Mouse (Mus musculus) left cerebral cortex, postnatal 36 days (tissue): Measurements from ENCODE around the gene B3gat1. TPM values are rescaled to one million over a fixed set of nuclear protein-coding genes. Genes with fewer than 3 reads are reported as not detected.
A peak's percentile ranks its signal among the peaks of the same experiment; 100 is the strongest.

Experiments used
- DNase-seq, 2 experiments: peaks; one replicate each; pipeline ENCODE4 v3.0.0; 2021 to 2022; ENCODE audit warnings: low spot score in 2 of 2, mixed read lengths in 1 of 2
- intact Hi-C: fragments of 180-260 bp; cut with DNase I; formaldehyde crosslinking; loops from one replicate; pipeline ENCODE4 v1.15.1; 2025
- total RNA-seq, 2 experiments: library from RNA; stranded (reverse); gene quantifications; 2 replicates each; pipeline ENCODE4 v1.2.3; 2021

B3gat1 gene
- total RNA-seq = 100 to 1,000 TPM; 210 to 227 TPM

- DNase-seq = peak; percentile 60 to 68
- intact Hi-C loops = no loop called here
Measured at GRCm38 (mm10) chr9:26733206-26733891, at the start of gene B3gat1. Gene B3gat1, plus strand, starts transcription at chr9:26733728.

GRCm38 (mm10) chr9:26689171-26689570, 44.4 kb upstream of the B3gat1 start:
- intact Hi-C loops = no loop called here
- DNase-seq = no peak

DNA sequence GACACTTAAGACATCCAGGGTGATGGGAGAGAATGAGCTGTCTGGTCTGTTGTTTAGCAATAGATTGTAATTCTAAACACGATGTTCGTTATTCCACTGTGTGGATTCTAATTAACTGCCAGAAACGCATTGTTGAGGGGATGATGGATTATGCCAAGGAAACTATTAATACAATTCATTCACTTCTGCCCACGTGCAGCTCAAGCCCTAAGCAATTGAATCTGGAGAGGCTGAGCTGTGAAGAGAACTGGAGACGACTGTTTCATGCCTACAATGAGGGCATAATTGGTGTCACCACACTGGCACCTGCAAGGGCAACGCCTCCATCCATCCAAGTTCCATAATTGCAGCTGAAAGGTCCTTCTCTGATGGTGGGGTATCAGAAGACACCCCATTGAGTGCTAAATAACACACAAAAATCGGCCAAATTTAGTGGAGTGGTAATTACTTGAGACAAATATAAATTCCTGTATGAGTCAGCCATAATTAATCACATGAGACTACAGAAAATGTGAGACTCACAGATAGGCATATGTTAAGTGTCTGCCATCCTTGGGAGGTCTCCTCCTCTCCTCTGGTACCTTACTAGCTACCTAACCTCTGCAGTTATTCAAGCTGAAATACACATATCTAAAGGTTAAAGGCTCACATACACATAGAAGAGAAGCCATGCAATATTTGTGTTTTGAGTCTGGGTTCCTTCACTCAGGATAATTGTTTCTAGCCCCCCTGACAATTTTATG, 43.4 kb upstream of the B3gat1 start:
- intact Hi-C loops = no loop called here
- DNase-seq = no peak

DNA sequence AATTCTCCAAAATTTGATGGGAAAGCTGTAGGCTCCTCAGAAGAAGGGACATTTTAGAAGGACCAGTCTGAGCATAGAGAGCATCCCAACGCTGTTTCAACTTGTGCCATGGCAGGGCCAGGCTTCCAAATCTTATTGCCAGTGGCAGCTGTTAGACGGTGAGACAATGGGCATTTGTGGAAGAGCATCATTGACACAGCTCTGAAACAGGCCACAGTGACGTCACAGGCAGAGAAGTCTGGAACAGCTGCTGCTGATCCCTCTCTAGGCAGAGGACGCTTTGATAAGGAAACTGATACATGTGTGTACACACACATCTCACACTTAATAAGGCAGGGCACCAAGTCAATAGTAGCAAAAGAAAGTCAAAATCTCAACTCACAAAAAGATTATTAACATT, 40.9 kb upstream of the B3gat1 start:
- intact Hi-C loops = no loop called here
- no peak for DNase-seq

DNA sequence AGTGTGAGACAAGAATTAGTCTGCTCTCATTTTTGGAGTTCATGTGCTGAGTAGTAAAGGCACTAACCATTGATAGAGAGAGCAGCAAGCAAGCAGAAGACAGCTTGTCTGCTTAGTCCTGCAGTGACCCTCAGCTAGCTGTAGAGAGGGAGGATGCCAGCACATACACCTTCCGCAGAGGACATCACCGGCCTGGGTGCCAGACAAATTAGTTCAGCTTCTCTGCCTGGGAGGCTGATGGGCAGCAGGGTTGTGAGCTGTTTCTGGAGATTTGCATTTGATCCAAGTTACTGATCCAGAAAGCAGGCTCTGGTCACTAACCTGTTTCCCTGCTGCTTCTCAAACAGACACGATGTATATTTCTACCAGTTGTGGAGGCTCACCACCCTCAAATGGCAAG, 38.9 kb upstream of the B3gat1 start:
- intact Hi-C loops = no loop called here

GRCm38 (mm10) chr9:26695178-26695577, 38.4 kb upstream of the B3gat1 start:
- DNase-seq = peak in 1 of 2 experiments; percentile 35
- intact Hi-C loops = no loop called here

More for the DNA sequence above, 38.9 kb upstream of the B3gat1 start:
- DNase-seq = no peak

DNA sequence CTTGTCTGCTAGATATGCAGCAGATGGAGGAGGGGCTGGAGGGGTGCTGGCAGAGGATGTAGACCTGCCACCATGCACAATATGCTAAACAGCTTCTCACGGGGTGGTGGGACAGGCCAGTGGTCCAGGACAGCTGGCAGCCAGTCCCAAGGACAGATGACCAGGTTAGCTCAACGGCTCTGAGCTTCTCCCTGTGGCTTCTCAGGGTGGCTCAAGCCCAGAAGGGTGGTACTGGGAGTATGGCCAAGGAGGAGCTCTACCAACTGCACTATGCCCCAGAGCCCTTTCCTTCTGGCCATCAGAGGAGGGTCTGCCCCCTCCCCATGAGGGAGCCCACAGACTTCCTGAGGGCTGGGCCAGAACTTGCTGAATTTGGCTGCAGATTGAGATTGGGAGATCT, 35.2 kb upstream of the B3gat1 start:
- no peak for DNase-seq
- intact Hi-C loops = no loop called here

DNA sequence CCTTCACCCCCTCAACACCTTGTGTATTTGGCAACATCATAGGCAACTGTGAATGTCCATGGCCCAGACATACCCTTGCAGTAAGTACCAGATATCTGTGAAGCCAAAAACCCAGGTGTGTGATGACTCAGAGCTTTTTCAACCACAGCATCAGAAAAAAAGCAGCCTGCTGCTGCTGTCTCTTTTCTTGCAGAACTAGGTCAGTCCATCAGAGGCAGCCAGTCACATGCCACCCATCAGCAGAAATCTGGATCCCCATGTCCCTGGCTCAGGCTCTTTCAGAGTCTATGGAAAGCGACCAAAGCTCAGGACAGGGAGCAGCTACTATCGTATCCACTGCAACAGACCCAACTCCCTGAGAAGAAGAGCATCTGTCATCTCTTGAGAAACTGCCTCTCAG, 33.2 kb upstream of the B3gat1 start:
- intact Hi-C loops = no loop called here
- DNase-seq = peak; percentile 28 to 41

GRCm38 (mm10) chr9:26718388-26718787, 15.1 kb upstream of the B3gat1 start:
- no peak for DNase-seq
- intact Hi-C loops = no loop called here

DNA sequence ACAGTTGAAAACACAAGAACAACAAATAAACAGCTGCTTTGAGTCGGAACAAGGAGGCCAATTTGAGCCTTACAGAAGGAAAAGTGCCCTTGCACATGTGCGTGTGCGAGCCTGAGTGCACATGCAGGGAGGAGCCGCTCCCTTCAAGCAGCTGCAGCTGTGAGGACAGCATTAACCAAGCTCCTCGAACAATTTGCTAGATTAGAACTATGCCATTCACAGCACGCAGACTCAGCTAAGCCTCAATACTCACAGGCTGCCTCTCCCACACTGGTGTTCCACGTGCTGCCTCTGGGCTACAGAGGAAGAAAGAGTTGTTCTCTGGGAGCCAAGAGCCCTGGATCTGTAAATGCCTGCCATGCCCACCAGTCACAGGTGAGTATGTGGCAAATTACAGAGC, 11.8 kb upstream of the B3gat1 start:
- intact Hi-C loops = no loop called here
- DNase-seq = no peak

GRCm38 (mm10) chr9:26725709-26726108, 7.8 kb upstream of the B3gat1 start:
- intact Hi-C loops = no loop called here
- DNase-seq = no peak

DNA sequence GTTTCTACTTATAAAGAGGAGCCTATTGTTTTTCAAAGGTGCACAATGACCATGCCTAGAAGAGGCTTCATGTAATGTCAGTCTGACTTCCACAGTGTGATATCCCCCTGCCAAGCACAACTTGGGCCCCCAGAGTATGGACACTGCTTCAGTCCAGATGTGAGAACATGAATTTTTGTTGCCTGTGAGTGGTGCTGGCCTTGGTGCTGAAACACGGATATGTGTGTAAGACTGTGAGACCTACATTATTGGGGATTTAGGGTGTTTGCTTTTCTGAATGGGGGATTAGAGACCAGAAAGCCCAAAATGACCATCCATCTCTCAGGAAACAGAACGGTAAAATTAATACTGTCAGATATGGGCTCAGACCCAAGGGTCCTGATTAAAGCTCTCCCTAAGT, 6.1 kb upstream of the B3gat1 start:
- no peak for DNase-seq
- intact Hi-C loops = no loop called here

- intact Hi-C loops = no loop called here
- no peak for DNase-seq
Measured at GRCm38 (mm10) chr9:26728556-26728955, 5.0 kb upstream of the B3gat1 start.

DNA sequence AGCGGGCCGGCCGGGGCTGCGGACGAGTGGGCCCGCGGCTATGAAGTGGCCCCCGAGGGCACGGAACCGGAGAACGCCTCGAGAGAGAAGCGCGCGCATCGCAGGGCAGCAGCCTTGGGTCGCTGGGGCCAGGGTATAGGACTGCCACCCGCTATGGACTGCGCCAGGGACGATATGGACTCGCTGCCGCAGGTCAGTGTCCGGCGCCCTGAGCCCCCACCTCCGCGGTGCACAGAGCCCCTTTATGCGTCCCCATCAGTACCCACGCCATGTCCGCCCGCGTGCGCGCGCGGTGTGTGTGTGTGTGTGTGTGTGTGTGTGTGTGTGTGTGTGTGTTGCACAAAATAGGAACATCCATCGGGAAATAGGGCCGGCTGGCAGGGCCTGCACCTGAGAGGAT, 458 bp downstream of the B3gat1 start:
- peak; percentile 28 to 54 for DNase-seq
- intact Hi-C loops = loop anchor here (2.0 kb wide), 1 partner anchor 99 kb away; no protein-coding TSS in a partner anchor

DNA sequence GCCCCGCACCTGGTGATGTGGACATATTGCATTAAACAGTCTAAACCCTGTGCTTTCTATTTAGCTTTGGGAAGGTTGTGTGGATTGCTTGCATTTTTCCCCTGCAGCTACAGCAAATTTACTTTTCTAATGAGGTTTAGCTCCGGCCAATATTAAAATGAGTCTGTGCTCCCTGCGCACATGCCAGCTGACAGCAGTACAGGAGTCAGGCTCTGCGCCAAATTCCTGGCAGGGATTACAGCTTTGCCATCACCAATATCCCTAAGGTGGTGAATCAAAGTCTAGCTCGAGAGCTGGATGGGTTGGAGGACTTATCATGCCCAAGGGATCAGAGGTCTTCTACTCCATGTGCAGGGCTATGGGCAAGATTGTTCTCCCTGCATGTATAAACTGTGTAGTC, 3.6 kb downstream of the B3gat1 start:
- no peak for DNase-seq
- intact Hi-C loops = no loop called here

GRCm38 (mm10) chr9:26742817-26743216, 9.3 kb downstream of the B3gat1 start:
- intact Hi-C loops = no loop called here
- peak; percentile 60 to 64 for DNase-seq

DNA sequence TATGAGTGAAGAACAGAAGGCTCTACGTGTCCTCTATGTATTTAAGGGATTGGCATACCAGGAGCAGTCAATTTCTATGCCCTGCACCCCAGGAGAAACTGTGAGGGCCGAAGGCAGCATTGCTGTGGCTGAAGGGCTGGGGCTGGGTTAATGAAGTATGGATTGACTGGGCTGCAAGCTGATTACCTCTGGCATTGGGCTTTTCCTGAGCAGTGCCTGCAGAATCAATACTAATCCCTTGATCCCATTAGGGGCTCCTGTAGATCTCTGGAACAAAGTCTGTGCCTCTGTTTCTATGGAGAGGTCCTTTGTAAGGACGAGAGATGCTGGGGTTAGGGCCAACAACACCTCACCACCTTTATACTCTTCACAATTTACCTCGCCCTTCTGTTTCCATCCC, 13.6 kb downstream of the B3gat1 start:
- DNase-seq = no peak
- intact Hi-C loops = no loop called here

DNA sequence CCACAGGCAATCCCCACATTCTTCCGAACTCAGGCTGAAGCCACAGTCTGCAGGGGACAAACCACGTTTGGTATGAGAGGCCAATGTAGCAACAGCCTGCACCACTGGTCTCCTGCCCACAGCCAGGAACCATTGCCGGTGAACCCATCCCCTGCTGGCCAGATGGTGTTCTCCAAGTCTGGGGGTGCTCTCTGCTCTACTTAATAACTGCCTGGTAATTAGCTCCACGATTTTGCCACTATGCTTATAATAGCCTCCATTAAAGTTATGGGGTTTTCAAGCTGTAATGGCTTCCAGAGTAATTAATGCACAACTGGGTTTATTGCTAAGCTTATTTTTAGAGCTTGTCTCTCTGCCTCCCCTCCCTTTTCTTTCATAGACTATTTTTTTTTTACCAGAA, 15.4 kb downstream of the B3gat1 start:
- intact Hi-C loops = no loop called here
- no peak for DNase-seq

DNA sequence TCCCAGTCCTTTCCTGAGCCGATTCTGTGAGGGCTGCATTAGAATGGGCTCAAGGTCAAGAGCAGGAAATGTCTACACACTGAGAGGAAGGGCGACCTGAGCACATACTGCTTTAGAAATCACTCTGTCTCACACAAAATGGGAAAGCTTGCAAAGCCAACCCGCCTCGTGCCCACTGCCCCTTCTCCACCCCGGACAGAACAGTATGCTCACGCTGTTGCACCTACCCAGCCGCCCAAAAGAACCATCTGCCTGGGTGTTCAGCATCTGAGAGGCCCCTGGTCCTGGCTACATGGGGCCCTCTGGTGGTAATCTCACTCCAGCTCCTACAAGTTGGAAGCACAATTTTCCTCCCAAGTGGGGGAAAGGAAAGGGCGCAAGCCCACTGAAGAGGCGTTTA, 26.6 kb downstream of the B3gat1 start:
- DNase-seq = peak; percentile 72 to 74
- intact Hi-C loops = no loop called here

- intact Hi-C loops = no loop called here
- no peak for DNase-seq
Measured at GRCm38 (mm10) chr9:26760576-26760975, 27.0 kb downstream of the B3gat1 start.

DNA sequence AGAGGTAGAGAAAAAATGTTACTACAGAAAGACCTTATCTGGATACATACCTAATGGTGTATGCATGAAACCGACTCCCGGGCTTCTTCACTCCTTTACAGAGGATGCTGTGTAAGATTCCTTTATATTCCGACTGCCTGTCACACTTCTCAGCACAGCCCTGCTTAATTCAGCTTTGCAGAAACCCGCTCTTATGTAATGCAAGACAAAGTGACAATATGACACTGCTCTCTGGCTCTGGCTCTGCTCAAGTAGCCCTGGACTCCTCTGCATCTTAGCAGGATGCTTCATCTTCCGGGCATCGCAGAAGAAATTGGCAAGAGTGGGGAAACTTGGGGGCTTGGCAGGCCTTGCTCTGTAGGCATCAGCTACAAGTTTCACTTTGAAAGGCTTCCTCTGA, 28.9 kb downstream of the B3gat1 start:
- intact Hi-C loops = no loop called here
- DNase-seq = no peak
